Mouse (Mus musculus) heart, embryonic 14.5 days (tissue): ENCODE measurements around the gene Trpc6. TPM values are rescaled to one million over a fixed set of nuclear protein-coding genes. Genes with fewer than 3 reads are reported as not detected.

Experiments used
- ATAC-seq: fragments of 200-750 bp; cut with Nextera tagmentation; 2 replicates; pipeline ENCODE4 v1.8.0; 2017; ENCODE audit warnings: low read depth, moderate TSS enrichment; ENCODE audit not compliant: insufficient number of reproducible peaks, insufficient read depth, low FRiP score
- H3K27ac ChIP-seq, 2 experiments: fragments of 200-500 bp in 1 of 2; fragments of 300-500 bp in 1 of 2; sonication (generic) in 1 of 2; replicated peaks in 1 of 2; 2 replicates each; pipeline ENCODE4 v1.5.1; 2012 to 2014; ENCODE audit warnings: low read depth in 2 of 2, low read length in 2 of 2, control low read depth in 1 of 2, mild to moderate bottlenecking in 1 of 2, mixed read lengths in 1 of 2; ENCODE audit not compliant: control insufficient read depth in 1 of 2, insufficient read depth in 1 of 2
- H3K27me3 ChIP-seq: fragments of 300-500 bp; sonication (generic); 2 replicates; pipeline ENCODE4 v1.6.1; 2014; ENCODE audit warnings: mild to moderate bottlenecking, low read length, control low read depth; ENCODE audit not compliant: control insufficient read depth, insufficient read depth
- H3K36me3 ChIP-seq: fragments of 300-500 bp; sonication (generic); 2 replicates; pipeline ENCODE4 v1.6.1; 2014; ENCODE audit warnings: mild to moderate bottlenecking, control low read depth, low read length, mixed read lengths; ENCODE audit not compliant: control insufficient read depth, insufficient read depth
- H3K4me1 ChIP-seq, 2 experiments: fragments of 200-500 bp in 1 of 2; fragments of 300-500 bp in 1 of 2; sonication (generic) in 1 of 2; 2 replicates each; pipeline ENCODE4 v1.6.1; 2012 to 2014; ENCODE audit warnings: low read length in 2 of 2, control low read depth in 1 of 2, mixed read lengths in 1 of 2; ENCODE audit not compliant: control insufficient read depth in 2 of 2, insufficient read depth in 2 of 2
- H3K4me2 ChIP-seq: fragments of 300-500 bp; sonication (generic); 2 replicates; pipeline ENCODE4 v1.6.1; 2014; ENCODE audit warnings: mild to moderate bottlenecking, low read length
- H3K4me3 ChIP-seq, 2 experiments: fragments of 200-500 bp in 1 of 2; fragments of 300-500 bp in 1 of 2; sonication (generic) in 1 of 2; 2 replicates each; pipeline ENCODE4 v1.5.1; 2012 to 2014; ENCODE audit warnings: low read length in 2 of 2, mild to moderate bottlenecking in 2 of 2, control low read depth in 1 of 2, low read depth in 1 of 2, moderate library complexity in 1 of 2; ENCODE audit not compliant: control insufficient read depth in 1 of 2, insufficient read depth in 1 of 2
- H3K9ac ChIP-seq: fragments of 300-500 bp; sonication (generic); 2 replicates; pipeline ENCODE4 v1.6.1; 2014; ENCODE audit warnings: mild to moderate bottlenecking, low read length
- H3K9me3 ChIP-seq: fragments of 300-500 bp; sonication (generic); 2 replicates; pipeline ENCODE4 v1.6.1; 2016; ENCODE audit warnings: low read length, control low read depth; ENCODE audit not compliant: control insufficient read depth
- WGBS: fragments of 180-500 bp; shearing (Covaris S2); extraction: QIAGEN DNeasy Blood & Tissue Kit; methylation state at CpG from one replicate; pipeline ENCODE4 v1.1.7; 2014; 5-methylcytosine and 5-hydroxymethylcytosine counted together
- polyA plus RNA-seq: library from polyadenylated mRNA; unstranded; fragments of >200 nt; fragmentation: Nextera tagmentation; extraction: Ambion mirVana; gene quantifications from 2 replicates; pipeline ENCODE4 v1.2.1, GENCODE M21; 2014

The Trpc6 gene
- polyA plus RNA-seq, 1 experiment from 2014 or later = 0.92 TPM

GRCm38 (mm10) chr9:8606816-8607491 lies 63.0 kb downstream of the Trpc6 start:
- Histone ChIP-seq H3K36me3 (no peaks in the 10 kb centered on the region), H3K4me1 (no peaks in the 10 kb centered on the region), H3K4me3 (no peak overlapping the region), H3K27me3 (no peaks in the 10 kb centered on the region), H3K9ac (no peak overlapping the region), H3K4me2 (no peak overlapping the region), H3K27ac (no peak overlapping the region), H3K9me3 (no peaks in the 10 kb centered on the region)
- no peak for ATAC-seq

- Histone ChIP-seq H3K27me3 (no peaks in the 10 kb centered on the region), H3K4me1 (no peaks in the 10 kb centered on the region), H3K4me3 (no peak overlapping the region), H3K9me3 (no peaks in the 10 kb centered on the region), H3K4me2 (no peak overlapping the region), H3K27ac (no peak overlapping the region), H3K9ac (no peak overlapping the region), H3K36me3 (no peaks in the 10 kb centered on the region)
- ATAC-seq = no peak
- WGBS = 62% methylated on average over 2 of the region's 2 CpGs
These were observed 90.4 kb downstream of the Trpc6 start for GRCm38 (mm10) chr9:8634344-8634743.

- Histone ChIP-seq H3K27me3 (no peaks in the 10 kb centered on the region), H3K36me3 (no peaks in the 10 kb centered on the region), H3K4me1 (no peaks in the 10 kb centered on the region), H3K9ac (no peak overlapping the region), H3K9me3 (no peaks in the 10 kb centered on the region), H3K4me2 (no peak overlapping the region), H3K4me3 (no peak overlapping the region), H3K27ac (no peak overlapping the region)
- 75% methylated on average over 5 of the region's 5 CpGs for WGBS
- no peak for ATAC-seq
These were observed 99.5 kb downstream of the Trpc6 start for GRCm38 (mm10) chr9:8643453-8643852.

GRCm38 (mm10) chr9:8655347-8655746 lies 111.4 kb downstream of the Trpc6 start:
- Histone ChIP-seq H3K4me2 (no peak overlapping the region), H3K27ac (no peak overlapping the region), H3K4me1 (no peaks in the 10 kb centered on the region), H3K36me3 (no peaks in the 10 kb centered on the region), H3K4me3 (no peak overlapping the region), H3K9ac (no peak overlapping the region), H3K9me3 (no peaks in the 10 kb centered on the region), H3K27me3 (no peaks in the 10 kb centered on the region)
- no peak for ATAC-seq

- H3K36me3 ChIP-seq = no peaks in the 10 kb centered on the region
- 48% methylated on average over 1 of the region's 1 CpGs for WGBS
- no peaks in the 10 kb centered on the region for H3K27me3 ChIP-seq
- H3K4me2 ChIP-seq = no peak overlapping the region
- H3K4me1 ChIP-seq = no peaks in the 10 kb centered on the region
- no peak overlapping the region for H3K9ac ChIP-seq
- H3K27ac ChIP-seq = no peak overlapping the region
- no peak overlapping the region for H3K4me3 ChIP-seq
- ATAC-seq = no peak
- H3K9me3 ChIP-seq = no peaks in the 10 kb centered on the region
These were observed 129.0 kb downstream of the Trpc6 start for GRCm38 (mm10) chr9:8672944-8673343.

GRCm38 (mm10) chr9:8676607-8677006 lies 132.7 kb downstream of the Trpc6 start:
- Histone ChIP-seq H3K27ac (no peak overlapping the region), H3K9me3 (no peaks in the 10 kb centered on the region), H3K4me2 (no peak overlapping the region), H3K4me3 (no peak overlapping the region), H3K27me3 (no peaks in the 10 kb centered on the region), H3K4me1 (no peaks in the 10 kb centered on the region), H3K36me3 (no peaks in the 10 kb centered on the region), H3K9ac (no peak overlapping the region)
- 36% methylated on average over 1 of the region's 1 CpGs for WGBS
- no peak for ATAC-seq

GRCm38 (mm10) chr9:8693177-8693576 lies 149.2 kb downstream of the Trpc6 start:
- Histone ChIP-seq H3K36me3 (no peaks in the 10 kb centered on the region), H3K4me3 (no peak overlapping the region), H3K9ac (no peak overlapping the region), H3K9me3 (no peaks in the 10 kb centered on the region), H3K4me2 (no peak overlapping the region), H3K4me1 (no peaks in the 10 kb centered on the region), H3K27ac (no peak overlapping the region), H3K27me3 (no peaks in the 10 kb centered on the region)
- 38% methylated on average over 2 of the region's 2 CpGs for WGBS
- ATAC-seq = no peak

DNA sequence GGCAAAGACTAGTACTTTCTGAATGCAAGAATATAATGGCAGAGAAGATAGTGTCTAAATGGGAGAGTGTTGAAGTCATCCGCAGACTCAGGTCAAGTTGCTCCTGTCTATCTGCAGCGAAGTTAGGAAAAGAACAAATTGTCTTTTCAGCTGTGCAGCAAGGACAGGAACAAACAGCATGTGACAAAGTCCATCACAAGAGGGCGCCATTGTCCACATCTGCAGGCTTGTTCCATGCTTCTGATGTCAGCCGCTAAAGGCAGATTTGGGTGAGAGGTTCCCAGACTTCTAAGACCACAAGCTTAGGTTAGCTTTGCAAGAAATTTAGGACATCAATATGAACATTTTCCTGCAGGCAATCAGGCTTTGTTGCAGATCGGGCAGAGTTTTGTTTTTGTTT lies 156.7 kb downstream of the Trpc6 start:
- H3K36me3 ChIP-seq = no peaks in the 10 kb centered on the region
- WGBS = 22% methylated on average over 5 of the region's 5 CpGs
- H3K4me2 ChIP-seq = no peak overlapping the region
- no peak overlapping the region for H3K27ac ChIP-seq
- H3K4me3 ChIP-seq = no peak overlapping the region
- no peaks in the 10 kb centered on the region for H3K4me1 ChIP-seq
- no peak for ATAC-seq
- no peak overlapping the region for H3K9ac ChIP-seq
- H3K27me3 ChIP-seq = no peaks in the 10 kb centered on the region
- H3K9me3 ChIP-seq = no peaks in the 10 kb centered on the region
